Mouse (Mus musculus): ENCODE data around the gene Pgd. TPM values are rescaled to one million over a fixed set of nuclear protein-coding genes. Genes with fewer than 3 reads are reported as not detected.

Gene Pgd
- 27.6 TPM for polyA plus RNA-seq (2014; fragmentation: Illumina TruSeq; extraction: RNeasy Lipid Tissue Mini Kit (QIAGEN cat#74804))

DNA sequence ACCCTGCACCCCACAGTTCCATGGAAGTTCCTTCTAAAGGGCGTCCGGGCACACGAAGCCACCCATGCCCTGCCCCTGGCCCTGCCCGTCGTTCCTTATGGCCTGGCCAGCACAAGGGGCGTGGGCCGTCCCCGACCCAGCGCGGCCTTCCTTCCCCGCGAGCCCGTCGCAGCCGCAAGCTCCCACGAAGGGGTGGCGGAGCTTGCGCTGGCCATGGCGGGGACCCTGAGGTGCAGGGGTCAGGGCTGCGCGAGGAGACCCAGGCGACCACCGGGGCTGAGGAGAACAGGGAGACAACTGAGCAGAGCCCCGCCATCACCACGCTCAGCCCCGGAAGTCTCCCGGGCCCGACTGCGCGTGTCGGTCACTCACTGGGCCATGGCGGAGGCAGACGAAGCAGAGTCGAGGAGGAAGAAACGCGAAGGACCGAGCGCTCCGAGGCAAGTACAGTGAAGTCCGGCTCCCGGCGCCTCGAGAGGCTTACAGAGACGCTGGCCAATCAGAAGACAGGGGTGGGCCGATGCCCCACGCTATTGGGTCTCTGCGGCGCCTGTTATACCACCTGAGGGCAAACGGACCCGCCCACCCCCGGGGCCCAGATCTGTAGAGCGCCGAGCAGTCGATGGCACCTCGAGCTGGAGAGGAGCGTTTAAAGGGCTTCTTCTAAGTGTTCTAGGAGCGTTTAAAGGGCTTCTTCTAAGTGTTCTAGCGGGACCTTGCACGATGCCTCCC lies at the start of gene Pgd:
Gene Pgd (minus strand): TSS at position 557 of the 732 bp plus-strand sequence.

DNA sequence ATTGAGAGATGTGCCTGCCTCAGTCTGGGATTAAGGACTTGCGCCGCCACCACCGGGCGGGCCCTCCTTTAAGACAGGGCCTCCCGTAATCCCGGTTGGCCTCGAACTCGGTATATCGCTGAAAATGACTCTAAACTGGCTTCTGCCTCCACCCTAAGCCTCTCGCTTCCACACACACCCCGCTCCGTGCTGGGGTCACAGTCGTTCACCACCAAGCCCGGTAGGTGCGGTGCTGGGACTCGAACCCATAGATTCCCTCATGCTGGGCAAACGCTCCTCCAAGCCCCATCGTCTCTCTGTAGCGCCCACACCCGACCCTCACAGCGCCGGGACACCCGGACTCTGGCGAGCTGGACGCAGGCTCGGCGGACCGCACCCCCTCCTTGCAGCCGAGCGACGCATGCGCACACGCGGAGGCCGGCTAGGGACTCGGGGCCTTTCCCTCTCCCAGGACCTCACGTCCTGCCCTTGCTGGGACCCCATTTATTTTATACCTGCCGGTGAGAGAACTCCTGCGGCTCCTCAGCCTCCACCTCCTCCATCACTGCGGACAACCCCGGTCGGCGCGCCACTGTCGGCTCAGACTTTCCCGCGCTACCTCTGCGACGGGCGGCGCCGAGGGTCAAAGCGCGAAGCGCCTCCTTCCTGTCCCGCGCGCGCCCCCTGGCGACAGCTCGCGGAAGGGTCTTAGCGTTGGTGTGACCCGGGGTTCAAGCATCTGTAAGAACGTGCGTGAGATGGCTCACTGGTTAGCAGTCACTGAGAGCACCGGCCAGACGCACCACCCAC lies 29.4 kb downstream of the Pgd start, which contains the start of gene Cenps:
Gene Cenps (minus strand): TSS at position 648 of the 789 bp plus-strand sequence.

GRCm38 (mm10) chr4:149126663-149127062 lies 39.9 kb downstream of the Pgd start, which contains the start of gene Cort:
Gene Cort, minus strand, starts transcription at chr4:149126763.

GRCm38 (mm10) chr4:149103875-149104561 lies 62.6 kb downstream of the Pgd start, which contains the start of gene Dffa:
Gene Dffa, plus strand, starts transcription at chr4:149104146.

Other genes starting within 250 kb of the Pgd start
- gene Pex14, start 66.9 kb downstream of the Pgd start, polyA plus RNA-seq (2014; fragmentation: Illumina TruSeq; extraction: RNeasy Lipid Tissue Mini Kit (QIAGEN cat#74804)): 1.2 TPM
- gene Dffa, start 62.6 kb downstream of the Pgd start, polyA plus RNA-seq (2014; fragmentation: Illumina TruSeq; extraction: RNeasy Lipid Tissue Mini Kit (QIAGEN cat#74804)): 4.2 TPM
- not detected for gene Cort, start 40.0 kb downstream of the Pgd start, polyA plus RNA-seq (2014; fragmentation: Illumina TruSeq; extraction: RNeasy Lipid Tissue Mini Kit (QIAGEN cat#74804))
- gene Cenps, start 29.1 kb downstream of the Pgd start, polyA plus RNA-seq (2014; fragmentation: Illumina TruSeq; extraction: RNeasy Lipid Tissue Mini Kit (QIAGEN cat#74804)): 7.9 TPM
- gene Kif1b, start 140.9 kb upstream of the Pgd start, polyA plus RNA-seq (2014; fragmentation: Illumina TruSeq; extraction: RNeasy Lipid Tissue Mini Kit (QIAGEN cat#74804)): 96.1 TPM